Mouse (Mus musculus): ENCODE measurements around the gene Gm11168. TPM values are rescaled to one million over a fixed set of nuclear protein-coding genes. Genes with fewer than 3 reads are reported as not detected.
"Not testable (repeated sequence)": the region's sequence is repeated elsewhere in the genome, so short reads cannot be mapped to it uniquely, and the experiment has no call there.

Gene Gm11168
- polyA plus RNA-seq, 1 experiment from 2014 or later = not detected

DNA sequence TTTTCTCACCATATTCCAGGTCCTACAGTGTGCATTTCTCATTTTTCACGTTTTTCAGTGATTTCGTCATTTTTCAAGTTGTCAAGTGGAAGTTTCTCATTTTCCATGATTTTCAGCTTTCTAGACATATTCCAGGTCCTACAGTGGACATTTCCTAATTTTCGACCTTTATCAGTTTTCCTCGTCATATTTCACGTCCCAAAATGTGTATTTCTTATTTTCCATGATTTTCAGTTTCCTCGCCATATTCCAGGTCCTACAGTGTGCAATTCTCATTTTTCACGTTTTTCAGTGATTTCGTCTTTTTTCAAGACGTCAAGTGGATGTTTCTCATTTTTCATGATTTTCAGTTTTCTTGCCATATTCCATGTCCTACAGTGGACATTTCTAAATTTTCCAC lies 24.1 kb downstream of the Gm11168 start:
- H3K9ac ChIP-seq (replicated peaks; ENCODE audit: low read length); H3K27ac ChIP-seq (replicated peaks; ENCODE audit: low read depth, low read length); H3K36me3 ChIP-seq (replicated peaks; ENCODE audit: control insufficient read depth, insufficient read depth, low read depth, low read length); H3K4me3 ChIP-seq (ENCODE audit: low read depth, low read length); H3K27me3 ChIP-seq (ENCODE audit: control insufficient read depth, insufficient read depth, low read length); H3K4me1 ChIP-seq (ENCODE audit: control insufficient read depth, insufficient read depth, low read length); ATAC-seq (replicated peaks; ENCODE audit: insufficient number of reproducible peaks, low FRiP score, low TSS enrichment, low read depth); H3K4me2 ChIP-seq (ENCODE audit: low read depth, low read length); H3K9me3 ChIP-seq (replicated peaks; ENCODE audit: control insufficient read depth, low read length): not testable (repeated sequence)
- 73% methylated on average over 9 of the region's 9 CpGs for WGBS
- peak; percentile 68 for DNase-seq (ENCODE audit: low spot score)

DNA sequence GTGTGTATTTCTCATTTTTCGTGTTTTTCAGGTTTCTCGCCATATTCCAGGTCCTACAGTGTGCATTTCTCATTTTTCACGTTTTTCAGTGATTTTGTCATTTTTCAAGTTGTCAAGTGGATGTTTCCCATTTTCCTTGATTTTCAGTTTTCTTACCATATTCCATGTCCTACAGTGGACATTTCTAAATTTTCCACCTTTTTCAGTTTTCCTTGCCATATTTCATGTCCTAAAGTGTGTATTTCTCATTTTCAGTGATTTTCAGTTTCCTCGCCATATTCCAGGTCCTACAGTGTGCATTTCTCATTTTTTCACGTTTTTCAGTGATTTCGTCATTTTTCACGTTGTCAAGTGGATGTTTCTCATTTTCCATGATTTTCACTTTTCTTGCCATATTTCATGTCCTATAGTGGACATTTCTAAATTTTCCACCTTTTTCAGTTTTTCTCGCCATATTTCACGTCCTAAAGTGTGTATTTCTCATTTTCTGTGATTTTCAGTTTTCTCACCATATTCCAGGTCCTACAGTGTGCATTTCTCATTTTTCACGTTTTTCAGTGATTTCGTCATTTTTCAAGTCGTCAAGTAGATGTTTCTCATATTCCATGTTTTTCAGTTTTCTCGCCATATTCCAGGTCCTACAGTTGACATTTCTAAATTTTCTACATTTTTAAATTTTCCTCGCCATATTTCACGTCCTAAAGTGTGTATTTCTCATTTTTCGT lies 26.3 kb downstream of the Gm11168 start:
- not testable (repeated sequence) for H3K27ac ChIP-seq (replicated peaks; ENCODE audit: low read depth, low read length); DNase-seq (ENCODE audit: low spot score); ATAC-seq (replicated peaks; ENCODE audit: insufficient number of reproducible peaks, low FRiP score, low TSS enrichment, low read depth); H3K4me1 ChIP-seq (ENCODE audit: control insufficient read depth, insufficient read depth, low read length); H3K9ac ChIP-seq (replicated peaks; ENCODE audit: low read length); H3K9me3 ChIP-seq (replicated peaks; ENCODE audit: control insufficient read depth, low read length); H3K27me3 ChIP-seq (ENCODE audit: control insufficient read depth, insufficient read depth, low read length); H3K4me3 ChIP-seq (ENCODE audit: low read depth, low read length); H3K36me3 ChIP-seq (replicated peaks; ENCODE audit: control insufficient read depth, insufficient read depth, low read depth, low read length); H3K4me2 ChIP-seq (ENCODE audit: low read depth, low read length)
- WGBS = 64% methylated on average over 11 of the region's 16 CpGs

DNA sequence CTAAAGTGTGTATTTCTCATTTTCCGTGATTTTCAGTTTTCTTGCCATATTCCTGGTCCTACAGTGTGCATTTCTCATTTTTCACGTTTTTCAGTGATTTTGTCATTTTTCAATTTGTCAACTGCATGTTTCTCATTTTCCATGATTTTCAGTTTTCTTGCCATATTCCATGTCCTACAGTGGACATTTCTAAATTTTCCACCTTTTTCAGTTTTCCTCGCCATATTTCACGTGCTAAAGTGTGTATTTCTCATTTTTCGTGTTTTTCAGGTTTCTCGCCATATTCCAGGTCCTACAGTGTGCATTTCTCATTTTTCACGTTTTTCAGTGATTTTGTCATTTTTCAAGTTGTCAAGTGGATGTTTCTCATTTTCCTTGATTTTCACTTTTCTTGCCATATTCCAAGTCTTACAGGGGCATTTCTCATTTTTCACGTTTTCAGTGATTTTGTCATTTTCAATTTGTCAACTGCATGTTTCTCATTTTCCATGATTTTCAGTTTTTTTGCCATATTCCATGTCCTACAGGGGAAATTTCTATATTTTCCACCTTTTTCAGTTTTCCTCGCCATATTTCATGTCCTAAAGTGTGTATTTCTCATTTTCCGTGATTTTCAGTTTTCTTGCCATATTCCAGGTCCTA lies 27.7 kb downstream of the Gm11168 start:
- H3K4me3 ChIP-seq (ENCODE audit: low read depth, low read length); ATAC-seq (replicated peaks; ENCODE audit: insufficient number of reproducible peaks, low FRiP score, low TSS enrichment, low read depth); H3K4me1 ChIP-seq (ENCODE audit: control insufficient read depth, insufficient read depth, low read length); H3K4me2 ChIP-seq (ENCODE audit: low read depth, low read length); H3K27ac ChIP-seq (replicated peaks; ENCODE audit: low read depth, low read length); H3K9ac ChIP-seq (replicated peaks; ENCODE audit: low read length); H3K36me3 ChIP-seq (replicated peaks; ENCODE audit: control insufficient read depth, insufficient read depth, low read depth, low read length); H3K9me3 ChIP-seq (replicated peaks; ENCODE audit: control insufficient read depth, low read length); H3K27me3 ChIP-seq (ENCODE audit: control insufficient read depth, insufficient read depth, low read length): not testable (repeated sequence)
- peak; percentile 93 for DNase-seq (ENCODE audit: low spot score)
- WGBS = 68% methylated on average over 2 of the region's 10 CpGs

DNA sequence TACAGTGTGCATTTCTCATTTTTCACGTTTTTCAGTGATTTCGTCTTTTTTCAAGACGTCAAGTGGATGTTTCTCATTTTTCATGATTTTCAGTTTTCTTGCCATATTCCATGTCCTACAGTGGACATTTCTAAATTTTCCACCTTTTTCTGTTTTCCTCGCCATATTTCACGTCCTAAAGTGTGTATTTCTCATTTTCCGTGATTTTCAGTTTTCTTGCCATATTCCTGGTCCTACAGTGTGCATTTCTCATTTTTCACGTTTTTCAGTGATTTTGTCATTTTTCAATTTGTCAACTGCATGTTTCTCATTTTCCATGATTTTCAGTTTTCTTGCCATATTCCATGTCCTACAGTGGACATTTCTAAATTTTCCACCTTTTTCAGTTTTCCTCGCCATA lies 31.2 kb downstream of the Gm11168 start, which contains the start of gene Gm17535:
Gm17535 (plus strand) TSS at position 301 of the 400 bp plus-strand sequence.
- WGBS = no CpG with 5 or more reads among the region's 8 CpGs
- not testable (repeated sequence) for H3K27me3 ChIP-seq (ENCODE audit: control insufficient read depth, insufficient read depth, low read length); H3K4me2 ChIP-seq (ENCODE audit: low read depth, low read length); H3K4me1 ChIP-seq (ENCODE audit: control insufficient read depth, insufficient read depth, low read length); H3K4me3 ChIP-seq (ENCODE audit: low read depth, low read length); ATAC-seq (replicated peaks; ENCODE audit: insufficient number of reproducible peaks, low FRiP score, low TSS enrichment, low read depth); H3K36me3 ChIP-seq (replicated peaks; ENCODE audit: control insufficient read depth, insufficient read depth, low read depth, low read length); H3K9ac ChIP-seq (replicated peaks; ENCODE audit: low read length); DNase-seq (ENCODE audit: low spot score); H3K27ac ChIP-seq (replicated peaks; ENCODE audit: low read depth, low read length); H3K9me3 ChIP-seq (replicated peaks; ENCODE audit: control insufficient read depth, low read length)

DNA sequence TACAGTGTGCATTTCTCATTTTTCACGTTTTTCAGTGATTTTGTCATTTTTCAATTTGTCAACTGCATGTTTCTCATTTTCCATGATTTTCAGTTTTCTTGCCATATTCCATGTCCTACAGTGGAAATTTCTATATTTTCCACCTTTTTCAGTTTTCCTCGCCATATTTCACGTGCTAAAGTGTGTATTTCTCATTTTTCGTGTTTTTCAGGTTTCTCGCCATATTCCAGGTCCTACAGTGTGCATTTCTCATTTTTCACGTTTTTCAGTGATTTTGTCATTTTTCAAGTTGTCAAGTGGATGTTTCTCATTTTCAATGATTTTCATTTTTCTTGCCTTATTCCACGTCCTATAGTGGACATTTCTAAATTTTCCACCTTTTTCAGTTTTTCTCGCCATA lies 33.4 kb downstream of the Gm11168 start, which contains the start of gene Gm10715:
Gm10715 (plus strand) TSS at position 301 of the 400 bp plus-strand sequence.
- 70% methylated on average over 6 of the region's 8 CpGs for WGBS
- ATAC-seq (replicated peaks; ENCODE audit: insufficient number of reproducible peaks, low FRiP score, low TSS enrichment, low read depth) = not testable (repeated sequence)

DNA sequence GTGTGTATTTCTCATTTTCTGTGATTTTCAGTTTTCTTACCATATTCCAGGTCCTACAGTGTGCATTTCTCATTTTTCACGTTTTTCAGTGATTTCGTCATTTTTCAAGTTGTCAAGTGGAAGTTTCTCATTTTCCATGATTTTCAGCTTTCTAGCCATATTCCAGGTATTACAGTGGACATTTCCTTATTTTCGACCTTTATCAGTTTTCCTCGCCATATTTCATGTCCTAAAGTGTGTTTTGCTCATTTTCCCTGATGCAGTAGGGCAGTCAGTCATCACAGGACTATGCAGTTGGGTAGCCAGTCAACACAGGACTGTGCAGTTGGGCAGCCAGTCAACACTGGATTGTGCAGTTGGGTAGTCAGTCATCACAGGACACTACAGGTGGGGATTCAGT lies 35.0 kb downstream of the Gm11168 start:
- not testable (repeated sequence) for H3K9me3 ChIP-seq (replicated peaks; ENCODE audit: control insufficient read depth, low read length); H3K4me2 ChIP-seq (ENCODE audit: low read depth, low read length); H3K4me1 ChIP-seq (ENCODE audit: control insufficient read depth, insufficient read depth, low read length); ATAC-seq (replicated peaks; ENCODE audit: insufficient number of reproducible peaks, low FRiP score, low TSS enrichment, low read depth); H3K9ac ChIP-seq (replicated peaks; ENCODE audit: low read length); H3K4me3 ChIP-seq (ENCODE audit: low read depth, low read length); H3K27ac ChIP-seq (replicated peaks; ENCODE audit: low read depth, low read length); H3K36me3 ChIP-seq (replicated peaks; ENCODE audit: control insufficient read depth, insufficient read depth, low read depth, low read length); H3K27me3 ChIP-seq (ENCODE audit: control insufficient read depth, insufficient read depth, low read length)
- peak; percentile 0 for DNase-seq (ENCODE audit: low spot score)
- 63% methylated on average over 4 of the region's 4 CpGs for WGBS

More for the DNA sequence above, 33.4 kb downstream of the Gm11168 start, which contains the start of gene Gm10715:
- not testable (repeated sequence) for H3K9me3 ChIP-seq (replicated peaks; ENCODE audit: control insufficient read depth, low read length); H3K36me3 ChIP-seq (replicated peaks; ENCODE audit: control insufficient read depth, insufficient read depth, low read depth, low read length); H3K27ac ChIP-seq (replicated peaks; ENCODE audit: low read depth, low read length); H3K27me3 ChIP-seq (ENCODE audit: control insufficient read depth, insufficient read depth, low read length); H3K4me3 ChIP-seq (ENCODE audit: low read depth, low read length); DNase-seq (ENCODE audit: low spot score); H3K4me2 ChIP-seq (ENCODE audit: low read depth, low read length); H3K9ac ChIP-seq (replicated peaks; ENCODE audit: low read length); H3K4me1 ChIP-seq (ENCODE audit: control insufficient read depth, insufficient read depth, low read length)

Small RNAs within 50 kb of the gene (microRNA-seq; reads per million reads assigned to microRNA genes)
- not detected for gene Mir101c (ENCODE audit: borderline number of aligned reads)

Other genes with a start within 250 kb of the Gm11168 start
- not detected in 2 replicates for gene Gm10722, start 2.4 kb upstream of the Gm11168 start, polyA plus RNA-seq (2014; fragmentation: Nextera tagmentation; extraction: Ambion mirVana)
- gene Gm10721, start 9.8 kb downstream of the Gm11168 start, polyA plus RNA-seq (2014; fragmentation: Nextera tagmentation; extraction: Ambion mirVana) = not detected in 2 replicates
- gene Gm10720, start 12.3 kb downstream of the Gm11168 start, polyA plus RNA-seq (2014; fragmentation: Nextera tagmentation; extraction: Ambion mirVana) = not detected in 2 replicates
- gene Gm10719, start 14.1 kb downstream of the Gm11168 start, polyA plus RNA-seq (2014; fragmentation: Nextera tagmentation; extraction: Ambion mirVana) = not detected in 2 replicates
- not detected in 2 replicates for gene Gm10718, start 20.2 kb downstream of the Gm11168 start, polyA plus RNA-seq (2014; fragmentation: Nextera tagmentation; extraction: Ambion mirVana)
- not detected in 2 replicates for gene Gm10717, start 22.1 kb downstream of the Gm11168 start, polyA plus RNA-seq (2014; fragmentation: Nextera tagmentation; extraction: Ambion mirVana)
- gene Gm17535, start 31.3 kb downstream of the Gm11168 start, polyA plus RNA-seq (2014; fragmentation: Nextera tagmentation; extraction: Ambion mirVana) = not detected in 2 replicates
- gene Gm10715, start 33.5 kb downstream of the Gm11168 start, polyA plus RNA-seq (2014; fragmentation: Nextera tagmentation; extraction: Ambion mirVana) = not detected in 2 replicates